Mouse (Mus musculus) adrenal gland, postnatal 36 days (tissue): ENCODE data around the gene Hipk3. TPM values are rescaled to one million over a fixed set of nuclear protein-coding genes. Genes with fewer than 3 reads are reported as not detected.

Source experiments
- microRNA-seq: library from miRNA; unstranded; fragments of <30 nt; microRNA quantifications from one replicate; pipeline ENCODE4 v1.2.0, GENCODE M21; 2021
- total RNA-seq, 2 experiments: library from RNA; stranded (reverse); gene quantifications; 2 replicates each; pipeline ENCODE4 v1.2.3; 2021

The Hipk3 gene
- total RNA-seq, 2 experiments from 2014 or later, result 128 to 148 TPM

Small RNA genes lying within 50 kb of the gene (microRNA-seq; reads per million reads assigned to microRNA genes)
- gene Mir1902, result not detected

Other genes starting within 250 kb of the Hipk3 start
- 10 to 100 TPM; 30.1 to 32.8 TPM for gene D430041D05Rik, start 83.4 kb downstream of the Hipk3 start, total RNA-seq
- gene Cstf3, start 96.1 kb upstream of the Hipk3 start, total RNA-seq, result 10 to 100 TPM; 32.6 to 33.0 TPM
- 10 to 100 TPM; 12.0 to 12.2 TPM for gene Tcp11l1, start 217.7 kb upstream of the Hipk3 start, total RNA-seq
- gene Pin1rt1, start 221.9 kb upstream of the Hipk3 start, total RNA-seq, result not detected
- gene Depdc7, start 248.4 kb upstream of the Hipk3 start, total RNA-seq, result 1 to 10 TPM; 1.7 to 2.1 TPM